Mouse (Mus musculus) hindbrain, postnatal 0 days (tissue): ENCODE data around the gene Mrps6. TPM values are rescaled to one million over a fixed set of nuclear protein-coding genes. Genes with fewer than 3 reads are reported as not detected.
A peak's percentile ranks its signal among the peaks of the same experiment; 100 is the strongest.

Experiments used
- ATAC-seq: fragments of 200-750 bp; cut with Nextera tagmentation; 2 replicates; pipeline ENCODE4 v1.8.0; 2017; ENCODE audit warnings: mild to moderate bottlenecking, moderate TSS enrichment, moderate library complexity
- DNase-seq: peaks from one replicate; pipeline ENCODE4 v3.0.0-alpha.2; 2015; ENCODE audit warnings: low spot score
- H3K27ac ChIP-seq: fragments of 300-500 bp; sonication (generic); 2 replicates; pipeline ENCODE4 v1.5.1; 2014; ENCODE audit warnings: mild to moderate bottlenecking
- H3K27me3 ChIP-seq: fragments of 300-500 bp; sonication (generic); 2 replicates; pipeline ENCODE4 v1.6.1; 2014; ENCODE audit warnings: low read length, mixed read lengths; ENCODE audit not compliant: insufficient read depth
- H3K36me3 ChIP-seq: fragments of 300-500 bp; sonication (generic); 2 replicates; pipeline ENCODE4 v1.6.1; 2014; ENCODE audit warnings: low read length, mixed read lengths; ENCODE audit not compliant: insufficient read depth
- H3K4me1 ChIP-seq: fragments of 300-500 bp; sonication (generic); 2 replicates; pipeline ENCODE4 v1.6.1; 2014; ENCODE audit warnings: antibody characterized with exemption, low read length, mixed read lengths; ENCODE audit not compliant: insufficient read depth
- H3K4me2 ChIP-seq: fragments of 300-500 bp; sonication (generic); 2 replicates; pipeline ENCODE4 v1.6.1; 2014; ENCODE audit warnings: low read depth, mild to moderate bottlenecking, low read length, moderate library complexity, mixed read lengths
- H3K4me3 ChIP-seq: fragments of 300-500 bp; sonication (generic); 2 replicates; pipeline ENCODE4 v1.5.1; 2014; ENCODE audit warnings: low read length
- H3K9ac ChIP-seq: fragments of 300-500 bp; sonication (generic); replicated peaks from 2 replicates; pipeline ENCODE4 v1.6.1; 2014; ENCODE audit warnings: mild to moderate bottlenecking, low read length, moderate library complexity, mixed read lengths
- H3K9me3 ChIP-seq: fragments of 300-500 bp; sonication (generic); 2 replicates; pipeline ENCODE4 v1.6.1; 2016; ENCODE audit warnings: low read length, mixed read lengths
- CTCF ChIP-seq: IDR thresholded peaks from 2 replicates; pipeline ENCODE4 v1.5.1; 2016; ENCODE audit warnings: antibody characterized with exemption, control low read depth, low read depth
- WGBS: fragments of 180-500 bp; shearing (Covaris S2); extraction: QIAGEN DNeasy Blood & Tissue Kit; methylation state at CpG from one replicate; pipeline ENCODE4 v1.1.7; 2014; 5-methylcytosine and 5-hydroxymethylcytosine counted together
- polyA plus RNA-seq: library from polyadenylated mRNA; unstranded; fragments of >200 nt; fragmentation: Nextera tagmentation; extraction: Ambion mirVana; gene quantifications from 2 replicates; pipeline ENCODE4 v1.2.1, GENCODE M21; 2015
- total RNA-seq: library from RNA; depleted of rRNA; stranded (reverse); fragments of >200 nt; gene quantifications from 2 replicates; pipeline ENCODE4 v1.2.3, GENCODE M21; 2014; rRNA removed

The Mrps6 gene
- 24.9 and 33.2 TPM in 2 replicates for total RNA-seq
- polyA plus RNA-seq, result 181 and 183 TPM in 2 replicates

DNA sequence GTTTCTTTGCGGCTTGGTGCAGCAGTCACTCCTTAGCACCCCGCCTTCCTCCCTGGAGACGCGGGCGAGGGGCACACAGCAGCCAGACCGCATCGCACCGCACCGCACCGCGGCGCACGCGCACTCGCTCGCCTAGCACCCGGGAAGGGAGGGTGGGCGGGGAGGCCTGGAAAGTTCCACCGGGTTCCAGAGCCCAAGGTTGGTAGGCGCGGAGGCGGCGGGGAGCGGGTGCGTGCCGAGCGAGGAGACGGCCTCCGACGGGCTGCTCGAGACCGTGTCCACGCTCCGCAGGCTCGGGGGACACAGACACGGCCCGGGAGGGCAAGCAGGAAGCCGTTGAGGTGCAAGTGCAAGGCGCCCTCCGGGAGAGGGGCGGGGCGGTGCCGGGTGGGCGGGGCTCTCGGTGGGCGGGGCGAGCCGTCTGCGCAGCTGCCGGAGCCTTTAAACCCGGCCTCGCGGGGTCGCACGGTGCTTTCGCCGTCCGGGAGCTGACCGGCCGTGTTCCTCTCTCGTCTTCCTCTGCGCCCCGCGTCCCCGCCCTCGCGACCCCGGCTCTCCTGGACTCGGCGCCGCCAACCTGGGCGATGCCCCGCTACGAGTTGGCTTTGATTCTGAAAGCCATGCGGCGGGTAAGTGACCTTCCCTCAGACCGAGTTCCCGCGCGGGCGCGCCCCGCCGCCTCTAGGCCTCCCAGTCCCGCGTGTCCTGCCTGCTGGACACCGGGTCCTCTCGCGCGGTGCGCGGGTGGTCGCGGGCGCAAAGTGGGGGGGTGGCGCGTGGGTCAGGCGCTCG, at the start of gene Mrps6, which contains the start of the genes Gm49711 and Slc5a3:
TSS of gene Mrps6 (plus strand) at position 419 of the 792 bp plus-strand sequence.
TSS of gene Gm49711 (plus strand) at position 465 of the 792 bp plus-strand sequence.
TSS of gene Slc5a3 (plus strand) at position 471 of the 792 bp plus-strand sequence.
- peak within 1 kb of the TSS; percentile 93 for H3K4me3 ChIP-seq
- no peaks in the 10 kb centered on the region for H3K9me3 ChIP-seq
- no peaks in the 10 kb centered on the region for H3K27me3 ChIP-seq
- no peaks in the 10 kb centered on the region for H3K36me3 ChIP-seq
- under 1% methylated on average over 67 of the region's 99 CpGs for WGBS
- H3K4me2 ChIP-seq, result peak within 1 kb of the TSS; percentile 79
- H3K4me1 ChIP-seq, result peaks cover 15% of the 10 kb centered on the region; the same call in 1 of the 2 replicates
- ATAC-seq (peak; percentile 95), DNase-seq (peak; percentile 92)
- TF ChIP-seq CTCF, result peak; percentile 31; the same call in 1 of the 2 replicates
- H3K27ac ChIP-seq, result peak within 1 kb of the TSS; percentile 85
- H3K9ac ChIP-seq, result peak within 1 kb of the TSS; percentile 80

DNA sequence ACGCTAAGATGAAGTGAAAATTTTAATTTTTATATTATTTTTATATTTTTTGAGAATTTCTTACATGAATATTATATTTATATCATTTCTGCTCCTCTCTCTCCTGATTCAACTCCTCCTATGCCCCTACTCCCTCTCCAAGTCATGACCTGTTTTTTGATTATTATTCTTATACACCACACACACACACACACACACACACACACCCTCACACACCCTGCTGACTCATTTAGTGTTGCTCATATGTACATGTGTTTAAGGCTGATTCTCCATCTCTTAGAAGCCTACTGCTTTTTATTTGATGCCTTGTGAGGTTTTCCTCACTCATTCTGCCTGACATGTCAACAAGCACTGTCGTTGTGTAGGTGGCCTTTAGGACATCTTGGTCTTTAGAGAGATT, 48.5 kb upstream of the Mrps6 start:
- no peaks in the 10 kb centered on the region for H3K9me3 ChIP-seq
- no peaks in the 10 kb centered on the region for H3K27me3 ChIP-seq
- no peak for TF ChIP-seq CTCF
- 89% methylated on average over 2 of the region's 2 CpGs for WGBS
- no peaks in the 10 kb centered on the region for H3K36me3 ChIP-seq
- H3K4me2 ChIP-seq, result no peak overlapping the region
- ATAC-seq (no peak), DNase-seq (no peak)
- H3K27ac ChIP-seq, result no peak overlapping the region
- no peaks in the 10 kb centered on the region for H3K4me1 ChIP-seq
- H3K4me3 ChIP-seq, result no peak overlapping the region
- no peak overlapping the region for H3K9ac ChIP-seq

GRCm38 (mm10) chr16:92016792-92017191, 41.3 kb upstream of the Mrps6 start:
- Histone ChIP-seq H3K27me3 (no peaks in the 10 kb centered on the region), H3K4me2 (no peak overlapping the region), H3K36me3 (no peaks in the 10 kb centered on the region), H3K4me1 (peaks cover 8% of the 10 kb centered on the region; the same call in 1 of the 2 replicates), H3K27ac (no peak overlapping the region), H3K9ac (no peak overlapping the region), H3K4me3 (no peak overlapping the region), H3K9me3 (no peaks in the 10 kb centered on the region)
- ATAC-seq (no peak), DNase-seq (no peak)
- TF ChIP-seq CTCF, result no peak
- WGBS, result 90% methylated on average over 8 of the region's 8 CpGs

GRCm38 (mm10) chr16:92019141-92020118, 38.6 kb upstream of the Mrps6 start:
- H3K4me3 ChIP-seq, result peak overlapping the region; percentile 34
- ATAC-seq (peak; percentile 80), DNase-seq (peak; percentile 64)
- no peak for TF ChIP-seq CTCF
- no peaks in the 10 kb centered on the region for H3K27me3 ChIP-seq
- peak overlapping the region; percentile 48 for H3K9ac ChIP-seq
- peak overlapping the region; percentile 63 for H3K4me2 ChIP-seq
- 4% methylated on average over 26 of the region's 26 CpGs for whole genome bisulfite sequencing
- peaks cover 8% of the 10 kb centered on the region; the same call in 1 of the 2 replicates for H3K4me1 ChIP-seq
- peak overlapping the region; percentile 66 for H3K27ac ChIP-seq
- H3K36me3 ChIP-seq, result no peaks in the 10 kb centered on the region
- no peaks in the 10 kb centered on the region for H3K9me3 ChIP-seq

DNA sequence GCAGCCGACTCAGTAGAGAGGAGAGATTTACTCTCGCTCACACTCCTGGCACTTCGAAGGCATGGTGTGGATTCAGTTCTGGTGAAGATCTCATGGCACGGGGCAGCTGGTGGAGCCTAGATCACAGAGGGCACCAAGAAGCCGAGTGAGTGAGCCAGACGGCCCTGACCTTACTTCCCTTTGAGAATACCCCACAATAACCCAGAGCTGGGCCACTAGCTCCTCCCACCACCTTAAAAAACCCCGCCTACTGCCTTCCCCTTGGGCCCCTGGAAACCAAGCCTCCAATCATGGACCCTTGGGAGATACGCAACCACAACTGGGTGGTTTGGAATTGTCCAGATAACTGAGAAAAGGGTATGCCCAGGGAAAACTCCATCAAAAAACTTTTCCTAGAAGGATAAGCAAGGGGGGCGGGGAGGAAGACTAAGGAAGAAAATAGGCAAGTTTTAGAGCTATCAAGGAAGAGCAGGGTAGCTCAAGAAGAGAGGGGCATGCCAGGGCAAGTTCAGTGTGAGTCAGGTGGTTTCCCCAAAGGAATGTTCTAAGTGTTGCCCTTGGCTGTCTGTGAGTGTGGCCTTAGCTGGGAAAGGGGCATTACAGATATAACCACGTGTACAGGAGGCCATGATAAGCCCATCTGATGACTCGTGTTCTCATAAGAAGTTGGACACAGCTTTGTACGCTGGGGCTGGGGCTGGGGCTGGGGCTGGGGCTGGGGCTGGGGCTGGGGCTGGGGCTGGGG, 36.2 kb upstream of the Mrps6 start:
- no peak overlapping the region for H3K9ac ChIP-seq
- no peaks in the 10 kb centered on the region for H3K9me3 ChIP-seq
- TF ChIP-seq CTCF, result no peak
- H3K4me1 ChIP-seq, result peaks cover 8% of the 10 kb centered on the region; the same call in 1 of the 2 replicates
- no peak overlapping the region for H3K4me2 ChIP-seq
- H3K4me3 ChIP-seq, result no peak overlapping the region
- WGBS, result 84% methylated on average over 12 of the region's 12 CpGs
- ATAC-seq (no peak), DNase-seq (no peak)
- no peaks in the 10 kb centered on the region for H3K27me3 ChIP-seq
- no peaks in the 10 kb centered on the region for H3K36me3 ChIP-seq
- no peak overlapping the region for H3K27ac ChIP-seq
